Mouse (Mus musculus) lung, postnatal 0 days (tissue): ENCODE results near the gene Anxa10.

Experiments used
- CTCF ChIP-seq: IDR thresholded peaks from 2 replicates; pipeline ENCODE4 v1.5.1; 2016; ENCODE audit warnings: antibody characterized with exemption, mild to moderate bottlenecking
- EP300 ChIP-seq: IDR thresholded peaks from 2 replicates; pipeline ENCODE4 v1.6.1; 2016; ENCODE audit warnings: antibody characterized with exemption, mild to moderate bottlenecking, control low read depth

DNA sequence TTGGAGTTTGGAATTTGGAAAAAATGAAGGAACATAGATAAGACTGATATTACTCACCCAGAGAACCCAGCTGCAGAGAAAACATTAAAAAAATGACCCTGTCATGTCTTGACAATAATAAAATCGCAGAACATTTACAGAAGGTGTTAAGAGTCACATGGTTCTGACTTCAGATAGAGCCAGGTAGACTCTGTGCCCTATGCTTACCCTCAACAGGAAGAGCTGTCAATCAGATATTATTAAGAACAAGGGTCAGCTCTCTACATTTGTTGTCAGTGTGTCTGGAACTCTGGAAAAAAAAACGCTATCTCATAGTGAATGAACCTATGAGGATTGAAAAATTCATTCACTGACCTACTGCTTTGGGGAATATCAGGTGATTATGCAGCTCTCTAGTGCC is 25.7 kb downstream of the Anxa10 start:
- TF ChIP-seq CTCF (no peak), EP300 (no peak)
